Mouse (Mus musculus) liver, adult 2 months (tissue): ENCODE data around the gene Gas6.

Experiments used
- CTCF ChIP-seq: fragments of 200-500 bp; IDR thresholded peaks from 2 replicates; pipeline ENCODE4 v1.5.1; 2011; ENCODE audit warnings: low read depth, low read length, control low read depth
- POLR2A ChIP-seq: fragments of 200-500 bp; IDR thresholded peaks from 2 replicates; pipeline ENCODE4 v1.6.1; 2011; ENCODE audit warnings: low read length, control low read depth; ENCODE audit not compliant: insufficient read depth; ENCODE audit errors: extremely low read depth

DNA sequence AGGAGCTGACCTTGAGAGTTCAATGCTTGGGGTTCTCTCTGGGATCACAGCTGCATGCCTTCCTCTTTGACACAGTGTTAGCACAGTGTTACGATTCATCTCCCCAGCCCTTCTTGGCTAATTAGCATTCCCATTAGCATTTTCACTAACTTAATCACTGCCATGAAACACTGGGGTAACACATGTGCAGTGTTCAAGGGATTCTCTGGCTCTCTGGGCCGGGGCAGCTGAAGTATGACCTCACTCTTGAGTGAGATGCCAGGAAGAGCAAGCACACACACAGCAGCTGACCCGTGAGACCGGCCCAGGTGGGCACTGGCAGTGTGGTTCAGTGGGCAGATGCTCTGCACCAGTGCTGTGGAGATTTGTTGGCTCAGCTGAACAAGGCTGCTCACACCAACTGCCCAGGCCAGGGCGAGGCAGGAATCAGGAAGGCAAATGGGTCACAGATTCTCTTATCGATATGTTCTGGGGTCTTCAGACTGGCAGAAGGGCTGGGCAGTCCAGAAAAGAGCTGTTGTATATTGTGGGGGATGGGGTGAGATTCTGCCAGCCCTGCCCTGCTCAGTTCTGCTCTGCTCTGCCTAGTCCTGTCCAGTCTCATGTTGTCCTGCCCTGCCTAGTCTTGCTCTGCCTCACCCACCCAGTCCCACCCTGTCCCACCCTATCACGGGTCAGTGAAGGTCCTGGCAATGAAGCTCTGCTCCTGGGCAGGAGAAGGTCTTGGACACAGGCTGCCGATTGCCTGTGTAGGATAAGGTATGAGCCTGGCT, 39.8 kb downstream of the Gas6 start:
- TF ChIP-seq CTCF (no peak), POLR2A (no peak)
